Mouse (Mus musculus) erythroid progenitor cell, adult 5-6 weeks (primary cell): Measurements from ENCODE around the gene Tex44. TPM values are rescaled to one million over a fixed set of nuclear protein-coding genes. Genes with fewer than 3 reads are reported as not detected.

Source experiments
- ATAC-seq: replicated peaks from 2 replicates; pipeline ENCODE4 v1.8.0; 2016; ENCODE audit warnings: moderate number of reproducible peaks, mild to moderate bottlenecking, moderate TSS enrichment, inconsistent platforms; ENCODE audit not compliant: poor library complexity, low FRiP score, severe bottlenecking
- total RNA-seq, 2 experiments: library from RNA; stranded (forward) in 1 of 2; stranded (reverse) in 1 of 2; fragments of 150-400 nt in 1 of 2; fragments of 186-747, 209-891 nt in 1 of 2; gene quantifications; 2 replicates each; pipeline versions ENCODE4 v1.2.3 to v1.2.4; 2015 to 2017; ENCODE audit warnings: low replicate concordance in 2 of 2

Gene Tex44
- total RNA-seq, 2 experiments from 2014 or later: not detected

- ATAC-seq: peak; percentile 64
Measured at GRCm38 (mm10) chr1:86416321-86416720, 9.8 kb upstream of the Tex44 start.

GRCm38 (mm10) chr1:86421007-86421406 lies 5.1 kb upstream of the Tex44 start:
- ATAC-seq: no peak

GRCm38 (mm10) chr1:86423879-86424278 lies 2.2 kb upstream of the Tex44 start:
- no peak for ATAC-seq

- ATAC-seq: no peak
Measured at GRCm38 (mm10) chr1:86424336-86424735, 1.8 kb upstream of the Tex44 start.

DNA sequence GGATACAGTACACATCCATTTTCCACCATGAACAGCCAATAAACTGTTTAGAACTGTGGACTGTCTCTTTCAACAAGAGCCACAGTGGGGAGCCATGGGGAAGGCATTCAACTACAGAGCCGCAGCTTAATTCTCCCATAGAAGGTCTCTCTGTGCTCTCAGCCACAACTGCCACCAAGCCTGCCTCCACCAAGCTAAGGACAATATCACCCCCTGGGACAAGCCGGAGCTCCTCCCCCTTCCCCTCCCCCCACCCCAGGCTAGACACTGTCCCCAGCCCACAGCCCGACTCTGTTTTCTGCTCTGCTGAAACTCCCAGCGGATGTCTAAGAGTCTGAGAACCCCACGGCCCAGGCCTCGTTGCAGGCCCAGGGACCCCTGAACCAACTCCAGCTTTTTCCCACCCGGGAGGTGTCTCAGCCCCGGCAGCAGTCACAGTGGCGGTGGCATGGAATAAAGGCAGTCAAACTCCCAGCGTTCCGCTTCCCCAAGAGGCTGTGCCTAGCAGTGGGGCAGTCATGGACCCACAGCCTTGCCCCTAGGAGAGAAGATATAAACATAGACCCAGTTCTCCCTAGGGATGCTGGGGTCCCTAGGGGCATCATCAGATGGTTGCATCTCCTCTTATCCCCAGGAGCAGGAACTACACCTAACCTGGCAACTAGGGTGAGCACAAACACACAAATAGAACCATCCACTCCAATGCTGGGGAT lies 1.1 kb upstream of the Tex44 start:
- ATAC-seq: no peak

- ATAC-seq: peak; percentile 55
Measured at GRCm38 (mm10) chr1:86430056-86430455, 3.9 kb downstream of the Tex44 start.

GRCm38 (mm10) chr1:86432778-86433177 lies 6.6 kb downstream of the Tex44 start:
- no peak for ATAC-seq

GRCm38 (mm10) chr1:86433359-86433758 lies 7.2 kb downstream of the Tex44 start:
- no peak for ATAC-seq

DNA sequence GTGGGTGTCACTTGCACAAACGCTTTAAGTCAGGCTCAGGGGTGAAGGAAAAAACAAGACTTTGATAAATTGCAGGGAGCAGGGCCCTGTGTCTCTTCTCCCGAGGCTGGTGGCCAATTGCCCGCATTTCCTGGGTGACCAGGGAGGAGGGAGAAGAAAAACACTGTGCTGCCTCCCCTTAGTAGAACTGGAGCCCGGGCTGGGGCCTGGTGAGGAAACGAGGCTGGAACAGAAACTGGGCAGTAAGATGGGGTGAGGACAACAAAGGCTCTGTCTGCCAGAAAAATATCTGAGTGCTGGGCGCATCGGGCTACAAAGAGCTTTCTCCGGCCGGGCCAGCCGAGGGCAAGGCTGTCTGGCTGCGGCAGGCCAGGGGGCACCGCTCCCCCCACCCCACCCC lies 7.9 kb downstream of the Tex44 start:
- 0 out of 2 replicates have a peak, but pooled peaks have one; percentile 0 for ATAC-seq

DNA sequence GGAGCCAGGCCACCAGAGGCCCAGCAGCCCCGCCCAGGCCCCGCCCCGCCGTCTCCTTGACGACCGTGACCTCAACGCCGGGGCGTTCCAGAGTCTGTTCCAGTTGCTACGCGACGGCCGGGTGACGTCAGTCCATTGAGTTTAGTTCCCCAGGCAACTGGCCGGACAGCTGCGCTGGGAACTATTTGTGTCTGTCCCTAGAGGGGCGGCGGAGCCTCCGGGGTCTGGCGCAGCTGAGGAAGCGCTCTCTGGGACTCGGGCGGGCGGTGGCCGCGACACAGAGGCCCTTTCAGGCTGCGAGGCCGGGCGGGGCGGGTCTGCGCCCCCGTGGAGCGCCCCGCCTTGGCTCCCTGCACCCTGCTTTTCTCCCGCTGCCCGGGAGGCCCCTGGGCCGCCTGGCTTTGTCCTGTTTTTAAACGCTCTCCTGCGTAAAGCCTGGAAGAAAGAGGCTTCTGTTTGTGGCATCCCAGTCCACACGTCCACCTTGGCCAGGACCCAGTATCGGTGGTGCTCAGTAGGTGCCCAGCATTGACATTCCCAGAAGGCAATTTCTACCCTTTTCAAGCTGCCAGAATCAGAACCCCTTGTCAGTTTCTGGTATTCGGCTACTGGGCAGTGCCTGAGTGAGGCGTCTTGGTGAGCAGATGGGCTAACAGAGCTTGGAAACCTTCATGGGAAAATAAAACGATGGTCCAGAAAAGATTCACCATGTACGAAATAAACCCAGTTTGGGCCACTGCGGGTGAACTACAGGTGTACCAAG lies 8.5 kb downstream of the Tex44 start:
- peak; percentile 93 for ATAC-seq

- no peak for ATAC-seq
Measured at GRCm38 (mm10) chr1:86435302-86435821, 9.2 kb downstream of the Tex44 start.

DNA sequence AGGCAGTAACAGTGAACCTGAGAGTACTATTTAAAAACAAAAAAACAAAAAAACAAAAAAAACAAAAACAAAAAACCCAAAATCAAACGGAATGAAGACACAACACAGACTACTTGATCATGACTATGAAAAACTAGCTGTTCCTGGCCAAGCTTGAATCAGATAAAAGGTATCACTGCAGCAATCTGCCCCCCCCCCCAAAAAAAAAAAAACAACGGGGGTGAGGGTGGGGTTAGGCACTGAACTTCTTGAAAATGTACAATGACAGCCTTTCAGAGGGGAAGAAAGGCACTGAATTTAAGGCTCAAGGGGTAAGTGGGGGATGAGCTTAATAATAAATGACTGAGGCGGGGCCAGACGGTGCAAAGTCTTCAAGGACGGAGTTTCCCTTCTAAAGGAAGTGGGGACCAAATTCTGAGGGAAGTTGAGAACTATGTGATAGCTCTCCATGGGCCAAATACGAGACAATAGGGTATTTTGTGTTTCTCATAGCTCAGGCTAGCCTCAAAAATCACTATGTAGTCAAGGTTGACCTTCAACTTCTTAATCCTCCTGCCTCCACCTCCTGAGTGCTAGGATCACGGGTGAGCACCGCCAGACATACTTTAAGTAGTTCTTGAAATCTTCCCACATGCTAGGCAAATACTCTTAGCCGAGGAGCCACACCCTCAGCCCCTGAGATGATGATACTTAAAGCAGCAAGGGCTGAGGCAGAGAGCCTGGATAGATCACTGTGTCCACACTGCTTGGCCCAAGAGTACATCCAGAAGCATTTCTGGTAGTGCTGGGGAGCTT lies 11.3 kb downstream of the Tex44 start:
- ATAC-seq: no peak

DNA sequence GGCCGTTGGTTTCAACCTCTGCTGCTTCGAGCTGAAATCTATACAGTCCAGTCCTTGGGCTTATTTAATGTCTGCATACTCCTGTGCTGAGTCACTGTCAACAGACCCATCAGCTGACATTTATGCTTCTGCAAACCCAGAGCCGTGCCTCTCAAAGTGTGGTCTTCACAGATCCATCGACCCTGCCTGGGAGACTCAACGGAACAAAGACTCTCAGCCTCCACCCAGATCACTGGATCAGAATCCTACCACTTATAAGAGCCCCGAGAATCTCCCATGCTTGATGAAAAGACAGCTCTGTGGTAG lies 11.8 kb downstream of the Tex44 start:
- ATAC-seq: no peak

- ATAC-seq: no peak
Measured at GRCm38 (mm10) chr1:86438501-86438900, 12.4 kb downstream of the Tex44 start.

GRCm38 (mm10) chr1:86439487-86440170 lies 13.5 kb downstream of the Tex44 start:
- no peak for ATAC-seq

GRCm38 (mm10) chr1:86440171-86440886 lies 14.2 kb downstream of the Tex44 start:
- ATAC-seq: peak; percentile 83

- ATAC-seq: peak; percentile 27
Measured at GRCm38 (mm10) chr1:86440887-86441723, 15.0 kb downstream of the Tex44 start.

GRCm38 (mm10) chr1:86441724-86441979 lies 15.5 kb downstream of the Tex44 start:
- ATAC-seq: no peak
